Mouse (Mus musculus) intestine, embryonic 15.5 days (tissue): Measurements from ENCODE around the gene Gm7029. TPM values are rescaled to one million over a fixed set of nuclear protein-coding genes. Genes with fewer than 3 reads are reported as not detected.
"Not testable (repeated sequence)": the region's sequence is repeated elsewhere in the genome, so short reads cannot be mapped to it uniquely, and the experiment has no call there.

Experiments
- ATAC-seq: fragments of 200-750 bp; cut with Nextera tagmentation; 2 replicates; pipeline ENCODE4 v1.8.0; 2017; ENCODE audit warnings: moderate TSS enrichment, moderate library complexity
- H3K27ac ChIP-seq: fragments of 300-500 bp; sonication (generic); 2 replicates; pipeline ENCODE4 v1.5.1; 2015; ENCODE audit warnings: mild to moderate bottlenecking, inconsistent platforms
- H3K27me3 ChIP-seq: fragments of 300-500 bp; sonication (generic); replicated peaks from 2 replicates; pipeline ENCODE4 v1.6.1; 2015; ENCODE audit warnings: inconsistent platforms
- H3K36me3 ChIP-seq: fragments of 300-500 bp; sonication (generic); 2 replicates; pipeline ENCODE4 v1.6.1; 2015; ENCODE audit warnings: inconsistent platforms
- H3K4me1 ChIP-seq: fragments of 300-500 bp; sonication (generic); replicated peaks from 2 replicates; pipeline ENCODE4 v1.6.1; 2015; ENCODE audit warnings: inconsistent platforms
- H3K4me2 ChIP-seq: fragments of 300-500 bp; sonication (generic); replicated peaks from 2 replicates; pipeline ENCODE4 v1.6.1; 2015; ENCODE audit warnings: mild to moderate bottlenecking, inconsistent platforms
- H3K4me3 ChIP-seq: fragments of 300-500 bp; sonication (generic); replicated peaks from 2 replicates; pipeline ENCODE4 v1.5.1; 2015; ENCODE audit warnings: inconsistent platforms
- H3K9ac ChIP-seq: fragments of 300-500 bp; sonication (generic); 2 replicates; pipeline ENCODE4 v1.6.1; 2015; ENCODE audit warnings: inconsistent platforms
- H3K9me3 ChIP-seq: fragments of 300-500 bp; sonication (generic); 2 replicates; pipeline ENCODE4 v1.6.1; 2016; ENCODE audit warnings: inconsistent platforms
- WGBS: fragments of 180-500 bp; shearing (Covaris S2); methylation state at CpG from one replicate; pipeline ENCODE4 v1.1.7; 2015; 5-methylcytosine and 5-hydroxymethylcytosine counted together
- polyA plus RNA-seq: library from polyadenylated mRNA; unstranded; fragments of >200 nt; fragmentation: Nextera tagmentation; extraction: Ambion mirVana; gene quantifications from 2 replicates; pipeline ENCODE4 v1.2.1, GENCODE M21; 2015

The Gm7029 gene
- polyA plus RNA-seq, 1 experiment from 2014 or later: not detected

DNA sequence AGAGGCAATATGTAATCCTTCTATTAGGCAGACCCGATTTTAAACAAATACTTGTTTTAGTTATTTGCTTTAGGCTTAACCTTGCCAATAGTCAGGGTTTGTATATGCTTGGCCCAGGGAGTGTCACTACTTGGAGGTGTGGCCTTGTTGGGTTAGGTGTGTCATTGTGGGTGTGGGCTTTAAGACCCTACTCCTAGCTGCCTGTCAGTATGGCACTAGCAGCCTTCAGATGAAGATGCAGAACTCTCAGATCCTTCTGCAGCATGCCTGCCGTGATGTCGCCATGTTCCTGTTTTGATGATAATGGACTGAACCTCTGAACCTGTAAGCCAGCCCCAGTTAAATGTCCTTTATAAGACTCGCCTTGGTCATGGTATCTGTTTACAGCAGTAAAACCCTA lies 19.4 kb downstream of the Gm7029 start:
- H3K27ac ChIP-seq, H3K4me1 ChIP-seq, H3K4me2 ChIP-seq, H3K9ac ChIP-seq, H3K4me3 ChIP-seq, ATAC-seq, H3K27me3 ChIP-seq, H3K9me3 ChIP-seq, H3K36me3 ChIP-seq: not testable (repeated sequence)
- WGBS: 65% methylated on average over 4 of the region's 4 CpGs

DNA sequence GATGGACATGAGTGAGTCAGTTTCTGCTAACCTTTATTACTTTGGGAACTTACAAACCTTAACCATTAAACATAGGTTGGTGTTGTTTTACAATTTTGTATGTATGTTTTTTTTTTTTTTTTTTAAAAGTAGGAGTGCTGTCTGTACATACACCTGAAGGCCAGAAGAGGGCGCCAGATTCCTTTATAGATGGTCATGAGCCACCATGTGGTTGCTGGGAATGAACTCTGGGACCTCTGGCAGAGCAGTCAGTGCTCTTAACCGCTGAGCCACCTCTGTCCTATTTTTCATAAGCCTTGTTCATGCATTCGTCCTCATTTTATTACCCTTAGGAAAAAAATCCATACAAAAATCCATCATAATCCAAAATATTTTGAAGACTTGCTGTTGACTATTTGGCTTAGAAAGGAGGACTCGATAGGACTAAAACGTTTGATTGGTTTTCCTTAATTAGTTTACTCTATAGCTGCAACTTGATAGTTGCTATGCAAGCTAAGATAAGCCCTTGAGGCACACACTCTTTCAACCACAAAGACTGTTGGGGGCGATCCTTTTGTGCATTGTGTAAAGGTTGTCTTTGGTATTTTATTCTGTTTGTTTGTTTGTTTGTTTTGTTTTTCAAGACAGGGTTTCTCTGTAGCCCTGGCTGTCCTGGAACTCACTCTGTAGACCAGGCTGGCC lies 23.6 kb downstream of the Gm7029 start:
- Histone ChIP-seq H3K4me2 (no peak overlapping the region), H3K9ac (no peak overlapping the region), H3K36me3 (no peaks in the 10 kb centered on the region), H3K27me3 (no peaks in the 10 kb centered on the region), H3K27ac (no peak overlapping the region), H3K4me3 (no peak overlapping the region), H3K9me3 (no peaks in the 10 kb centered on the region), H3K4me1 (no peaks in the 10 kb centered on the region)
- 40% methylated on average over 6 of the region's 6 CpGs for WGBS
- ATAC-seq: no peak

DNA sequence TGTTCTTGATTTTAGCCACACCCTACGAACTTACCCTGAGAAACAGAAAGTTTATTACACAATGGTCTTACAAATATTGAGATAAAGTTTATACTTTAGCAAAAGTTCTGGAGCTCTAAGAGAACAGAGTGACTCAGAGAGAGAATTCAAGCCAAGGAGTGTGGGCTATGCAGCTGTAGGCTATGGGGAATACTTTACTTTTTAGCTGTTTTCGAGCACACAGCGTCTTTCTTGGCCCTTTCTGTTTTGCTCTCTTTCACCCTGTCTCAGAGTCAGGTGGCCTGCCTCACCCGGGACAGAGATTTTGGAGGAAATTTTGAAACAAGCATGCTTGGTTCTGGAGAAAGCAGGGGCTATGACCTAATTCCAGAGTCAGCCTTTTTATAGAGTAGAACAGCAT lies 24.6 kb downstream of the Gm7029 start:
- not testable (repeated sequence) for H3K9ac ChIP-seq, H3K36me3 ChIP-seq, H3K4me1 ChIP-seq, H3K27me3 ChIP-seq, H3K9me3 ChIP-seq, H3K27ac ChIP-seq, ATAC-seq, H3K4me3 ChIP-seq, H3K4me2 ChIP-seq
- WGBS: 82% methylated on average over 4 of the region's 4 CpGs

DNA sequence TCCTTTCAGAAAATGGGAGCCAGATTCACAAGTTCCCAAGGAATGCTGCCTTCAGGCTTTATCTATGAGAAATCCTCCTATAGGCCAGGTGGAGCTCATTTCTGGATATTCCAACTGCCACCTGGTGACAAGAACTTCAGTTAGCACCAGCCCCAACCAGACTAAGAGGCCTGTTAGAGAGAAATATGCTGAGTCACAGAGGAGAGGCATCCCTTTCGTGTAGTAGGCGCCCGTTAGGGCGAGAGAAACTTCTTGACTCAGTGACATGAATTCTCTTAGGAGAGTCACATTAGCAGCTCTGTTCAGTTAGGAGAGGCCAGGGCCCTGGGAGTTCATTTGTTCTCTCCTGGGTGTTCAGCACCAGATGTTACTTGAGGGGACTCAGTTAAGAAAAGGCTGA lies 26.0 kb downstream of the Gm7029 start:
- H3K9ac ChIP-seq: no peak overlapping the region
- WGBS: 89% methylated on average over 4 of the region's 4 CpGs

DNA sequence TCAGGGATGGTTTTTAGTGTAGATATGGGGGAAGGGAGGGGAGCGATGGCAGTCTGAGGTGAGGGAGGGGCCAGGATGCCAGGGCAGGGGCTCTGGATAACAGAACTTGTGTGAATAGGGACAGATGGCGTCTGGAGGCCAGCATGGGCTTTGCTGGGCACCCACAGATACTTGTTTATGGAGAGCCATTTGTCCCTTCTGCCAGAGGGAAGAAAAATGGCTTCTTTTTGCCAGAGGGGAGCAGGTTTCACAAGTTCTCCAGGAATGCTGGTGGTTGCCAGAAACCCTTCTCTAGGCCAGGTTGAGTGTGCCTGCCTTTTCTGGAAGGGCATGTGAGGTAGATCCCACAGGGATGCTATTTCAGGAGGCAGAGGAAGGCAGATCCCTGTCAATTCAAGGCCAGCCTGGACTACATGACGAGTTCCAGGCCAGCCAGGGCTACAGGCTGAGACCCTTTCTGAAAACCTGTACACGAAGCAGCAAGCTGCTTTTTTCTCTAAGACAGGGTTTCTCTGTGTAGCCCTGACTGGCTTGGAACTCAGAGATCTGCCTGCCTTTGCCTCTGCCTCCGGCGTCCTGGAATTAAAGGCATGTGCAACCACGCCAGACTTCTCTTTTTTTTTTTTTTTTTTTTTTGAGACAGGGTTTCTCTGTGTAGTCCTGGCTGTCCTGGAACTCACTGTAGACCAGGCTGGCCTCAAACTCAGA lies 26.8 kb downstream of the Gm7029 start:
- Histone ChIP-seq H3K27me3 (no peaks in the 10 kb centered on the region), H3K27ac (no peak overlapping the region), H3K36me3 (no peaks in the 10 kb centered on the region), H3K4me1 (no peaks in the 10 kb centered on the region), H3K9ac (no peak overlapping the region), H3K4me2 (no peak overlapping the region), H3K4me3 (no peak overlapping the region), H3K9me3 (no peaks in the 10 kb centered on the region)
- WGBS: 47% methylated on average over 7 of the region's 7 CpGs
- peak; percentile 26; the same call in 1 of the 2 replicates for ATAC-seq

More for the DNA sequence above, 26.0 kb downstream of the Gm7029 start:
- H3K27me3 ChIP-seq: no peaks in the 10 kb centered on the region
- H3K36me3 ChIP-seq: no peaks in the 10 kb centered on the region
- H3K27ac ChIP-seq: no peak overlapping the region
- no peaks in the 10 kb centered on the region for H3K9me3 ChIP-seq
- H3K4me2 ChIP-seq: no peak overlapping the region
- no peak for ATAC-seq
- no peak overlapping the region for H3K4me3 ChIP-seq
- H3K4me1 ChIP-seq: no peaks in the 10 kb centered on the region

DNA sequence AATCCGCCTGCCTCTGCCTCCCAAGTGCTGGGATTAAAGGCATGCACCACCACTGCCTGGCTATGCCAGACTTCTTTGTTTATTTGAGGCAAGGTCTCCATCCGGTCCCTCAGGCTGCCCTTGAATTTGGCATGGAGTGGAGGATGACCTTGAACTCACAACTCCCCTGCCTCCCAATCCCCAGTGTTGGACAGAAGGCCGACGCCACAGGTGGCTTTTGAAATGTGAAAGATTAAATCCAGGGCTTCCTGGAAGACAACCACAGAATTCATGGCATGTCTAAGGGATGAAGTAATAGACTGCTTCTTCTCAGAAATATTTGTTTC lies 27.3 kb downstream of the Gm7029 start:
- Histone ChIP-seq H3K36me3 (no peaks in the 10 kb centered on the region), H3K9me3 (no peaks in the 10 kb centered on the region), H3K27me3 (no peaks in the 10 kb centered on the region), H3K4me2 (no peak overlapping the region), H3K4me1 (no peaks in the 10 kb centered on the region), H3K9ac (no peak overlapping the region), H3K27ac (no peak overlapping the region), H3K4me3 (no peak overlapping the region)
- ATAC-seq: no peak
- WGBS: 70% methylated on average over 4 of the region's 4 CpGs

DNA sequence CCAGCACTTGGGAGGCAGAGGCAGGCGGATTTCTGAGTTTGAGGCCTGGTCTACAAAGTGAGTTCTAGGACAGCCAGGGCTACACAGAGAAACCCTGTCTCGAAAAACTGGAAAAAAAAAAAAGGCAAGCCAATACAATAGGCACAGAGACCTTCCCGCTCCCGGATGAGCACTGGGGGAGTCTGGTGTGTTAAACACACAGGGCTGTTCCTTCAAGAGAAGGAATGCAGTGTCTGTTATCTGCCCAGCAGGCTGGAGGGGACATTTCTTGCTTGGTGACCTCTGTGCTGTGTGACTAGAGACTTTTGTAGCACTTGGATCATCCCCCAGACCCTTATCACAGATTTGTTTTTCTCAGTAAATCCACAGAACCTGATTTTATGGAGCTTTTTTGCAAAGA lies 28.0 kb downstream of the Gm7029 start:
- 55% methylated on average over 4 of the region's 4 CpGs for WGBS
- Histone ChIP-seq H3K27me3 (no peaks in the 10 kb centered on the region), H3K4me2 (no peak overlapping the region), H3K9me3 (no peaks in the 10 kb centered on the region), H3K36me3 (no peaks in the 10 kb centered on the region), H3K4me3 (no peak overlapping the region), H3K9ac (no peak overlapping the region), H3K4me1 (no peaks in the 10 kb centered on the region), H3K27ac (no peak overlapping the region)
- ATAC-seq: no peak

DNA sequence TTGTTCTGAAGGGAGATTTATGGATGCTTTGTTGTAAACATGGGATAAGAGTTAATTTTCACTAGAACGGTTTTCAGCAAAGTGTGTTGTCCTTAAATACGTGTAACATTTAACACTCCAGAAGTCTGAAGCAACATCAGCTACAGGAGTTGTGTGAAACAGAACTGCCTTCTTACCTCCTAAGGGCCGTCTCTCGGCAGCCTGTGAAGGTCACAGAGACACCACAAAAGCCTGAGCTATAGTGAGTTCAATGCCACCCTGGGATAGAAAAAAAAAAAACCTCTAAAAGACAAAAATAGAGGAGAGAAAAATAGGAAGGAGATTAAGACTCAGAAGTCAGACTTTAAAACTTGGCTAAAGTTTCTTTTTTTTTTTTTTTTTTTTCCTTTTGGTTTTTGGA lies 28.4 kb downstream of the Gm7029 start:
- Histone ChIP-seq H3K27me3 (no peaks in the 10 kb centered on the region), H3K9me3 (no peaks in the 10 kb centered on the region), H3K36me3 (no peaks in the 10 kb centered on the region), H3K9ac (no peak overlapping the region), H3K27ac (no peak overlapping the region), H3K4me2 (no peak overlapping the region), H3K4me1 (no peaks in the 10 kb centered on the region), H3K4me3 (no peak overlapping the region)
- 26% methylated on average over 4 of the region's 4 CpGs for WGBS
- ATAC-seq: no peak

DNA sequence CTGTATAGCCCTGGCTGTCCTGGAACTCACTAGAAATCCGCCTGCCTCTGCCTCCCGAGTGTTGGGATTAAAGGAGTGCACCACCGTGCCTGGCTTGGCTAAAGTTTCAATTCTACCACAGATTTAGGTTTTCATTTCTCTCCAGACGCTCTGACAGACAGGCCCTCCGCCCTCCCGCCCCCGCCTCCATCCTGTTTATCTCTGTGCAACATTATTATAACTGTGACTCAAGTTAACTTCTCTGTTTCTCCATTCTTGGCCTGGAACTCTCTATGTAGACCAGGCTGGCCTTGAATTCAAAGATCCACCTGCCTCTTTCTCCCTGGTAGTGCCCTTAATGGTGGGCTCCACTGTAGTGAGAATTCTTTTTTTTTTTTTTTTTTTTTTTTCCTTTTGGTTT lies 28.9 kb downstream of the Gm7029 start:
- H3K9me3 ChIP-seq: no peaks in the 10 kb centered on the region
- no peak overlapping the region for H3K9ac ChIP-seq
- WGBS: 81% methylated on average over 7 of the region's 7 CpGs
- no peaks in the 10 kb centered on the region for H3K27me3 ChIP-seq
- H3K27ac ChIP-seq: no peak overlapping the region
- no peak overlapping the region for H3K4me3 ChIP-seq
- no peaks in the 10 kb centered on the region for H3K4me1 ChIP-seq
- ATAC-seq: no peak
- no peaks in the 10 kb centered on the region for H3K36me3 ChIP-seq
- no peak overlapping the region for H3K4me2 ChIP-seq

DNA sequence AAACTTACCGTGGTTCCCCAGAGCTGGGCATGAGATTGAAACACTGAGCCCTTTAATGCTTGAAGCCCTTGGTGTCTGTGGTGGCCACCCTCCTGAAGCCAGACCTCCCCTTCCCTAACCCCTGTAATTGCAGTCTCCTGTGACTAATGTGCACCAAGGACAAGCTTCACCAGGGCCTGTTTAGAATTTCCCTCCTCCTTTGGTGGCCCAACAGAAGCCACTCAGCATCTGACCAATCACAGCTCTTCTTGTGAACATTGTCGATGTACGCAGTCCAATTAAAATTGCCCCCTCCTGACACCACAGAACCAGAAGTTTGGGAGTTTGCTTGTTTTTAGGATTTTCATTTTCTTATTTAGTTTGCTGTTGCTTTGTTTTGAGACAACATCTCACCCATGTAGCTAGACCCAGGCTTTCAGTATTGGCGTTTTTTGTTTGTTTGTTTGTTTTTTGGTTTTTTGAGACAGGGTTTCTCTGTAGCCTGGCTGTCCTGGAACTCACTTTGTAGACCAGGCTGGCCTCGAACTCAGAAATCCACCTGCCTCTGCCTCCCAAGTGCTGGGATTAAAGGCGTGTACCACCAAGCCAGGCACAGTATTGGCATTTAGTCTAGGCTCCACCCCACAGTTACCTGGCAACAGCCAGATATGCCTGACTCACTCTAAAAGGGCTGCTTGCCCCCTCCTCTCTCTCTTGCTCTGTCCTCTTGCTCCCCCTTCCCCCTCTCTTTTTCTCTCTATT lies 30.4 kb downstream of the Gm7029 start:
- not testable (repeated sequence) for H3K4me1 ChIP-seq, H3K9ac ChIP-seq, H3K4me2 ChIP-seq, H3K4me3 ChIP-seq, H3K27ac ChIP-seq, H3K36me3 ChIP-seq, ATAC-seq, H3K27me3 ChIP-seq, H3K9me3 ChIP-seq
- WGBS: 72% methylated on average over 6 of the region's 6 CpGs

DNA sequence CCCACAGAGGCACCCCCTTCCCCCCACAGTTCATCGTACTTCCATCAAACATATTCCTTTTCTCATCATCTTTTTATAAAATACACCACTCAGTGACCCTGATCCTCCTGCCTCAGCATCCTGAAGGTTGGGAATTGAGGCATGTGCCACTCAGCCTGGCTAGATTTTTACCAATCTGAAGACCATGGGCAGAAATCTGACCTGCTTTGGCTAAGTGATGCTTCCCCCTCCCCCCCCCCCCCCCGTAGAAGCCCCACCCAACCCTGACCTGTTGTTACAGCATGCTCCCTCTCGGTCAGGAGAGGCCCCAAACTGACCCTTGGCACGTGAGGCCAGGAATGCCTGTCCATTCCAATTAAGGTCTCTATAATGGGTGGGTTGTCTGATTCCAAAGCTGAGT lies 31.2 kb downstream of the Gm7029 start, which contains the start of gene Platr17:
TSS of gene Platr17 (plus strand) at position 301 of the 400 bp plus-strand sequence.
- 36% methylated on average over 3 of the region's 4 CpGs for WGBS
- not testable (repeated sequence) for H3K27ac ChIP-seq

DNA sequence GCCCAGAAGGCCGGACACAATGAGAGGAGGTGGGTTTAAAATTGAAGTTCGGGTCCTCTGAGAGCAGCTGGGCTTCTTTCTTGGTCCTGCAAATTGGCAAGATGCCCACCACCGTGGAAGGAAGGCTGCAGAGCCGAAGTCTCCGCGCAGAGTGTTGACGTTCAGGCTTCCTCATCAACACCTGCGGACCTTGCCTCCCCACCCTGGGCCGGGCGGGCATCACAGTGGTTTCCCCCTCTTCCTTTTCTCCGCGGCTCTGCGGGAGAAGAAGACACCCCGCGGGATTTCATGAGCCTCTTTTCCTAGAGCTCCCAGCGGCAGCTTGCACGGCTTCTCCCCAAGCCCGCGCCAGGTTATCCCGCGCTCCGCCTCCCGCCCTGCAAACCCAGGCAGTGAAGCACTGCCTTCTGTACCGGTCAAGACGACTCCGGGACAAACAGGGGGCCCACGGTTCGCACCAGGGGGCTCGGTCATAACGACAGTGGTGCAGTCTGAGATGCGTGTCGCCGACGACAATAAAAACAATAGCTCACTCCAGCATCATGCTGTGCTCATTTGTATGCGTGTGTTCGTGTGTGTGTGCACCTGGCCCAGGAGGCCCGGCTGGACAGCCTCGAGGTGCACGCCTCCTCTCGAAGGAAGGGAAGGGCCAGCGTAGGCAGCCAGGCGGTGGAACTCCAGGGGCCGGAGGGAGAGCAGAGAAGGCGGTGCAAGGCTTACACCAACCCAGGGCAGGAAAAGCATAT lies 34.9 kb downstream of the Gm7029 start:
- WGBS: under 1% methylated on average over 44 of the region's 44 CpGs
- Histone ChIP-seq H3K27ac (peak overlapping the region; percentile 92), H3K27me3 (no peaks in the 10 kb centered on the region), H3K4me1 (peaks cover 20% of the 10 kb centered on the region), H3K9ac (peak overlapping the region; percentile 54), H3K9me3 (no peaks in the 10 kb centered on the region), H3K4me2 (peak overlapping the region; percentile 88), H3K36me3 (peaks cover 22% of the 10 kb centered on the region), H3K4me3 (peak overlapping the region; percentile 85)
- ATAC-seq: peak; percentile 73

More for the DNA sequence above, 31.2 kb downstream of the Gm7029 start, which contains the start of gene Platr17:
- H3K9ac ChIP-seq, H3K27me3 ChIP-seq, H3K36me3 ChIP-seq, H3K4me1 ChIP-seq, H3K9me3 ChIP-seq, ATAC-seq, H3K4me2 ChIP-seq, H3K4me3 ChIP-seq: not testable (repeated sequence)
